In the genomic region with DNA sequence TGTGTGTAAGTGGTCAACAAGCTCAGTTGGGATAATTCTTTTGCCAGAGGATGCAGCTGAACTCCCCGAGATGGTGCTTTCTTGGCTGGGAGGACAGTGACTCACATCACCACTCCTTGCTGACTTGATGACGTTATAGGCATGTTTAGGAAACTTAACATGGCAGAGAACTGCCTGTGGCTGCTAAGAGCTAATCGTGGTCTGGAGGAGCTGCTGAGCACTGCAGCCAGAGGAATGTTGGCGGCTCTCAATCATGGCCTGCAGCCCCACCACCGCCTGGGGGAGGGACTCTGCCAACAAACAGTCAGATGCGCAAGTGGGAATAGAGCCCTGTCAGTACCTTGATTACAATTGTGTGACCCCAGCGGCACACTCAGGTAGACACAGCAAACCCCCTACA, we compare ENCODE assay signal across 15 mouse cellular contexts. TPM values are rescaled to one million over a fixed set of nuclear protein-coding genes. Genes with fewer than 3 reads are reported as not detected.
A peak's percentile ranks its signal among the peaks of the same experiment; 100 is the strongest.
DNase-seq lines count a peak whose midpoint lies in the region; ATAC-seq lines count a peak whose summit lies in the region.
"Had no signal": no experiment of that assay in that cellular context is flagged by ENCODE, and none has a peak within 500 bp of the region (broad histone marks: within the 10 kb centered on the region; RNA-seq: fewer than 3 reads in every experiment).

No protein-coding gene starts in this region.

- H3K27me3 ChIP-seq in heart, embryonic 11.5 days (ENCODE audit: control insufficient read depth, insufficient read depth, low read length): no peaks in the 10 kb centered on the region
- H3K27me3 ChIP-seq in midbrain, embryonic 16.5 days (ENCODE audit: control insufficient read depth, insufficient read depth, low read depth, low read length): no peaks in the 10 kb centered on the region
- H3K27me3 ChIP-seq in hindbrain, embryonic 13.5 days: no peaks in the 10 kb centered on the region
- H3K27me3 ChIP-seq: embryonic facial prominence, embryonic 12.5 days; forebrain, embryonic 13.5 days; liver, embryonic 15.5 days had no signal

- 41% methylated on average over 7 of the region's 7 CpGs for WGBS in heart, embryonic 11.5 days (ENCODE audit: insufficient replicate concordance)
- WGBS in midbrain, embryonic 16.5 days: 74% methylated on average over 7 of the region's 7 CpGs
- 86% methylated on average over 7 of the region's 7 CpGs for WGBS in hindbrain, embryonic 13.5 days

- H3K4me3 ChIP-seq in heart, embryonic 11.5 days (ENCODE audit: low read depth, low read length): no peak overlapping the region
- no peak overlapping the region for H3K4me3 ChIP-seq in midbrain, embryonic 16.5 days (ENCODE audit: low read depth, low read length)
- no peak overlapping the region for H3K4me3 ChIP-seq in hindbrain, embryonic 13.5 days
- H3K4me3 ChIP-seq: embryonic facial prominence, embryonic 12.5 days; forebrain, embryonic 13.5 days; limb, embryonic 10.5 days; liver, embryonic 15.5 days had no signal

- ATAC-seq in heart, embryonic 11.5 days (replicated peaks; ENCODE audit: insufficient number of reproducible peaks, low FRiP score, low TSS enrichment): 0 out of 2 replicates have a peak, but pooled peaks have one; percentile 22
- no peak for ATAC-seq in midbrain, embryonic 16.5 days
- ATAC-seq in hindbrain, embryonic 13.5 days (ENCODE audit: low FRiP score): no peak
- ATAC-seq: forebrain, embryonic 13.5 days had no signal

- DNase-seq in lung, postnatal 10 days: peak; percentile 34
- no peak for DNase-seq in lung, postnatal 36 days
- peak; percentile 59 for DNase-seq in fibroblast of lung, adult 2 months (ENCODE audit: low read depth)
- DNase-seq in skeletal muscle tissue, adult 2 months (ENCODE audit: low read depth, low spot score): peak; percentile 50
- DNase-seq in spleen, postnatal 14 days (ENCODE audit: low spot score in 2 of 2): no peak
- DNase-seq: cerebellum, adult 9-11 months; kidney, postnatal 10 days had no signal

- 0 out of 2 replicates have a peak, but pooled peaks cover 2% of the 10 kb centered on the region for H3K4me1 ChIP-seq in heart, embryonic 11.5 days (ENCODE audit: control insufficient read depth, insufficient read depth, low read length)
- peaks cover 8% of the 10 kb centered on the region for H3K4me1 ChIP-seq in midbrain, embryonic 16.5 days (ENCODE audit: control insufficient read depth, insufficient read depth, low read length)
- H3K4me1 ChIP-seq in hindbrain, embryonic 13.5 days (replicated peaks): peaks cover 8% of the 10 kb centered on the region
- H3K4me1 ChIP-seq: embryonic facial prominence, embryonic 12.5 days; limb, embryonic 10.5 days; liver, embryonic 15.5 days had no signal

- H3K9me3 ChIP-seq in heart, embryonic 11.5 days (replicated peaks; ENCODE audit: control insufficient read depth, low read length): no peaks in the 10 kb centered on the region
- H3K9me3 ChIP-seq in midbrain, embryonic 16.5 days (replicated peaks; ENCODE audit: control insufficient read depth, low read length, poor library complexity, severe bottlenecking): no peaks in the 10 kb centered on the region
- H3K9me3 ChIP-seq in hindbrain, embryonic 13.5 days: no peaks in the 10 kb centered on the region
- H3K9me3 ChIP-seq: embryonic facial prominence, embryonic 12.5 days; forebrain, embryonic 13.5 days; limb, embryonic 10.5 days; liver, embryonic 15.5 days had no signal

- H3K9ac ChIP-seq in heart, embryonic 11.5 days (ENCODE audit: low read depth, low read length): no peak overlapping the region
- no peak overlapping the region for H3K9ac ChIP-seq in midbrain, embryonic 16.5 days (ENCODE audit: low read depth, low read length)
- no peak overlapping the region for H3K9ac ChIP-seq in hindbrain, embryonic 13.5 days
- H3K9ac ChIP-seq: embryonic facial prominence, embryonic 12.5 days; forebrain, embryonic 13.5 days; liver, embryonic 15.5 days had no signal

- no peaks in the 10 kb centered on the region for H3K36me3 ChIP-seq in heart, embryonic 11.5 days (ENCODE audit: control insufficient read depth, insufficient read depth, low read length)
- H3K36me3 ChIP-seq in midbrain, embryonic 16.5 days (ENCODE audit: control insufficient read depth, insufficient read depth, low read length): no peaks in the 10 kb centered on the region
- H3K36me3 ChIP-seq in hindbrain, embryonic 13.5 days: no peaks in the 10 kb centered on the region
- H3K36me3 ChIP-seq: embryonic facial prominence, embryonic 12.5 days; limb, embryonic 10.5 days; liver, embryonic 15.5 days had no signal

- no peak overlapping the region for H3K27ac ChIP-seq in heart, embryonic 11.5 days (ENCODE audit: low read depth, low read length)
- H3K27ac ChIP-seq in midbrain, embryonic 16.5 days (ENCODE audit: low read length): no peak overlapping the region
- H3K27ac ChIP-seq in hindbrain, embryonic 13.5 days: no peak overlapping the region
- H3K27ac ChIP-seq: embryonic facial prominence, embryonic 12.5 days; forebrain, embryonic 13.5 days; limb, embryonic 10.5 days; liver, embryonic 15.5 days had no signal

- H3K4me2 ChIP-seq in heart, embryonic 11.5 days: no peak overlapping the region
- no peak overlapping the region for H3K4me2 ChIP-seq in midbrain, embryonic 16.5 days (ENCODE audit: low read length)
- H3K4me2 ChIP-seq in hindbrain, embryonic 13.5 days: no peak overlapping the region
- H3K4me2 ChIP-seq: embryonic facial prominence, embryonic 12.5 days; forebrain, embryonic 13.5 days; liver, embryonic 15.5 days had no signal

RNA-seq across cellular contexts. Expression of gene Ppm1l, which starts 44.8 kb away (rescaled TPM):
- 5.6 and 8.8 TPM in 2 replicates for polyA plus RNA-seq in heart, embryonic 11.5 days (2014; fragmentation: Nextera tagmentation; extraction: Ambion mirVana)
- 19.3 and 25.7 TPM in 2 replicates for polyA plus RNA-seq in midbrain, embryonic 16.5 days (2015; fragmentation: Nextera tagmentation; extraction: Ambion mirVana)
- 22.6 and 23.9 TPM in 2 replicates for polyA plus RNA-seq in hindbrain, embryonic 13.5 days (2015; fragmentation: Nextera tagmentation; extraction: Ambion mirVana)

RNA-seq across cellular contexts. Expression of gene Arl14, which starts 49.6 kb away (rescaled TPM):
- not detected in 2 replicates for polyA plus RNA-seq in heart, embryonic 11.5 days (2014; fragmentation: Nextera tagmentation; extraction: Ambion mirVana)
- not detected in 2 replicates for polyA plus RNA-seq in midbrain, embryonic 16.5 days (2015; fragmentation: Nextera tagmentation; extraction: Ambion mirVana)
- polyA plus RNA-seq in hindbrain, embryonic 13.5 days (2015; fragmentation: Nextera tagmentation; extraction: Ambion mirVana): not detected in 2 replicates
- polyA plus RNA-seq: embryonic facial prominence, embryonic 12.5 days; forebrain, embryonic 13.5 days; limb, embryonic 10.5 days; liver, embryonic 15.5 days; testis, adult 2 months had no signal

Comparison
In these comparisons a context has a peak if more than half of its experiments do, and no peak if none do; other contexts are left out.
1. DNase-seq: peak in lung, postnatal 10 days (single experiment), fibroblast of lung, adult 2 months (single experiment) and skeletal muscle tissue, adult 2 months (single experiment); none in lung, postnatal 36 days (single experiment) and spleen, postnatal 14 days (0 of 2).